Comparison of ENCODE assay signal across 9 mouse cellular contexts in genomic region chr12:70999423-70999903, GRCm38 (mm10). TPM values are rescaled to one million over a fixed set of nuclear protein-coding genes. Genes with fewer than 3 reads are reported as not detected.
A peak's percentile ranks its signal among the peaks of the same experiment; 100 is the strongest.
DNase-seq lines count a peak whose midpoint lies in the region; ATAC-seq and TF ChIP-seq lines count a peak whose summit lies in the region.
"Had no signal": no experiment of that assay in that cellular context is flagged by ENCODE, and none has a peak within 500 bp of the region (broad histone marks: within the 10 kb centered on the region; RNA-seq: fewer than 3 reads in every experiment).

No protein-coding gene starts in this region.

- peaks cover 42% of the 10 kb centered on the region for H3K36me3 ChIP-seq in heart, embryonic 10.5 days
- H3K36me3 ChIP-seq in G1E (replicated peaks), result peaks cover 73% of the 10 kb centered on the region
- peaks cover 65% of the 10 kb centered on the region for H3K36me3 ChIP-seq in heart, embryonic 13.5 days
- H3K36me3 ChIP-seq in limb, embryonic 13.5 days, result peaks cover 54% of the 10 kb centered on the region

- 0 out of 2 replicates have a peak, but pooled peaks cover 6% of the 10 kb centered on the region for H3K4me1 ChIP-seq in heart, embryonic 10.5 days
- peaks cover 32% of the 10 kb centered on the region for H3K4me1 ChIP-seq in G1E (ENCODE audit: insufficient read depth, low read depth, low read length)
- peaks cover 18% of the 10 kb centered on the region for H3K4me1 ChIP-seq in heart, embryonic 13.5 days
- H3K4me1 ChIP-seq in limb, embryonic 13.5 days, result peaks cover 13% of the 10 kb centered on the region
- H3K4me1 ChIP-seq: midbrain, embryonic 12.5 days had no signal

- 56% methylated on average over 5 of the region's 5 CpGs for WGBS in heart, embryonic 10.5 days
- 37% methylated on average over 5 of the region's 5 CpGs for WGBS in heart, embryonic 13.5 days
- 45% methylated on average over 5 of the region's 5 CpGs for WGBS in limb, embryonic 13.5 days

- no peak overlapping the region for H3K9ac ChIP-seq in heart, embryonic 13.5 days
- H3K9ac ChIP-seq in limb, embryonic 13.5 days, result no peak overlapping the region
- H3K9ac ChIP-seq: midbrain, embryonic 12.5 days had no signal

- TF ChIP-seq CTCF in G1E (IDR thresholded peaks at IDR 0.05; ENCODE audit: low read depth, low read length), result no peak

- DNase-seq in heart, adult 11 months, result peak; percentile 95
- DNase-seq in heart, embryonic 10.5 days (ENCODE audit: low spot score), result no peak
- DNase-seq in G1E (ENCODE audit: low spot score), result peak; percentile 45
- DNase-seq in right cerebral cortex, adult 2 months (ENCODE audit: low spot score in 2 of 2), result no peak
- no peak for DNase-seq in cerebellum, postnatal 36 days

- H3K27ac ChIP-seq in heart, embryonic 10.5 days, result no peak overlapping the region
- H3K27ac ChIP-seq in heart, embryonic 13.5 days (replicated peaks), result peak overlapping the region; percentile 75
- peak overlapping the region; percentile 63 for H3K27ac ChIP-seq in limb, embryonic 13.5 days
- H3K27ac ChIP-seq: midbrain, embryonic 12.5 days had no signal

- ATAC-seq in G1E (ENCODE audit: extremely low read depth, insufficient number of reproducible peaks, low FRiP score, poor library complexity, severe bottlenecking), result peak; percentile 50
- ATAC-seq in heart, embryonic 13.5 days (ENCODE audit: extremely low read depth, insufficient number of reproducible peaks, low FRiP score, low TSS enrichment), result no peak
- ATAC-seq in limb, embryonic 13.5 days (ENCODE audit: low FRiP score, low read depth), result no peak
- peak; percentile 89 for ATAC-seq in monocyte, adult 5-6 weeks (replicated peaks; ENCODE audit: insufficient number of reproducible peaks, low FRiP score, low TSS enrichment, poor library complexity, severe bottlenecking)

- no peak overlapping the region for H3K4me3 ChIP-seq in heart, embryonic 10.5 days
- H3K4me3 ChIP-seq in G1E (ENCODE audit: low read depth, low read length), result peak overlapping the region; percentile 38; the same call in 1 of the 2 replicates
- no peak overlapping the region for H3K4me3 ChIP-seq in heart, embryonic 13.5 days
- no peak overlapping the region for H3K4me3 ChIP-seq in limb, embryonic 13.5 days
- H3K4me3 ChIP-seq: midbrain, embryonic 12.5 days had no signal

- peak overlapping the region; percentile 33; the same call in 1 of the 2 replicates for H3K4me2 ChIP-seq in heart, embryonic 13.5 days
- no peak overlapping the region for H3K4me2 ChIP-seq in limb, embryonic 13.5 days (replicated peaks)
- H3K4me2 ChIP-seq: midbrain, embryonic 12.5 days had no signal

- no peaks in the 10 kb centered on the region for H3K27me3 ChIP-seq in heart, embryonic 10.5 days (ENCODE audit: insufficient read depth, poor library complexity, severe bottlenecking)
- H3K27me3 ChIP-seq in G1E (ENCODE audit: insufficient read depth, low read length), result no peaks in the 10 kb centered on the region
- no peaks in the 10 kb centered on the region for H3K27me3 ChIP-seq in heart, embryonic 13.5 days (replicated peaks)
- H3K27me3 ChIP-seq in limb, embryonic 13.5 days, result no peaks in the 10 kb centered on the region
- H3K27me3 ChIP-seq: midbrain, embryonic 12.5 days had no signal

- no peaks in the 10 kb centered on the region for H3K9me3 ChIP-seq in heart, embryonic 10.5 days
- no peaks in the 10 kb centered on the region for H3K9me3 ChIP-seq in G1E (replicated peaks)
- H3K9me3 ChIP-seq in heart, embryonic 13.5 days, result no peaks in the 10 kb centered on the region
- H3K9me3 ChIP-seq in limb, embryonic 13.5 days, result no peaks in the 10 kb centered on the region
- H3K9me3 ChIP-seq: midbrain, embryonic 12.5 days had no signal

RNA-seq across cellular contexts. Expression of gene Arid4a, which starts 16.3 kb away (rescaled TPM):
- 24.1 and 26.9 TPM in 2 replicates for polyA plus RNA-seq in heart, embryonic 10.5 days (2016; fragmentation: Nextera tagmentation; extraction: Ambion mirVana)
- total RNA-seq in G1E (2014; fragmentation: Nextera tagmentation) (55.4 and 57.4 TPM in 2 replicates), G1E (2017) (44.5 and 57.5 TPM in 2 replicates)
- polyA plus RNA-seq in G1E (2012), result 11.7 and 12.4 TPM in 2 replicates
- polyA plus RNA-seq in heart, embryonic 13.5 days (2015; fragmentation: Nextera tagmentation; extraction: Ambion mirVana), result 24.3 and 24.8 TPM in 2 replicates
- polyA plus RNA-seq in limb, embryonic 13.5 days (2015; fragmentation: Nextera tagmentation; extraction: Ambion mirVana), result 42.9 and 43.5 TPM in 2 replicates
- 91.2 to 156 TPM (median 106 TPM) in 3 replicates for total RNA-seq in monocyte, adult 5-6 weeks (2017)

RNA-seq across cellular contexts. Expression of gene Psma3, which starts 25.0 kb away (rescaled TPM):
- polyA plus RNA-seq in heart, embryonic 10.5 days (2016; fragmentation: Nextera tagmentation; extraction: Ambion mirVana), result 513 and 568 TPM in 2 replicates
- total RNA-seq in G1E (2014; fragmentation: Nextera tagmentation) (183 and 246 TPM in 2 replicates), G1E (2017) (341 and 392 TPM in 2 replicates)
- 16.7 and 25.5 TPM in 2 replicates for polyA plus RNA-seq in G1E (2012)
- polyA plus RNA-seq in heart, embryonic 13.5 days (2015; fragmentation: Nextera tagmentation; extraction: Ambion mirVana), result 453 and 467 TPM in 2 replicates
- 634 and 669 TPM in 2 replicates for polyA plus RNA-seq in limb, embryonic 13.5 days (2015; fragmentation: Nextera tagmentation; extraction: Ambion mirVana)
- 262 to 390 TPM (median 305 TPM) in 3 replicates for total RNA-seq in monocyte, adult 5-6 weeks (2017)

Comparison
In these comparisons a context has a peak if more than half of its experiments do, and no peak if none do; other contexts are left out.
1. DNase-seq: peak in heart, adult 11 months (single experiment) and G1E (single experiment); none in heart, embryonic 10.5 days (single experiment), right cerebral cortex, adult 2 months (0 of 2) and cerebellum, postnatal 36 days (0 of 2).
2. ATAC-seq: peak in G1E (single experiment) and monocyte, adult 5-6 weeks (single experiment); none in heart, embryonic 13.5 days (single experiment) and limb, embryonic 13.5 days (single experiment).
3. RNA of gene Psma3, which starts 25.0 kb away (polyA plus RNA-seq): 634 to 669 TPM in limb, embryonic 13.5 days, 513 to 568 TPM in heart, embryonic 10.5 days and 453 to 467 TPM in heart, embryonic 13.5 days; 16.7 to 25.5 TPM in G1E; every median in the first group is over 10 times any median in the second.